Mouse (Mus musculus) embryonic facial prominence, embryonic 12.5 days (tissue): ENCODE data around the gene Azin2. TPM values are rescaled to one million over a fixed set of nuclear protein-coding genes. Genes with fewer than 3 reads are reported as not detected.

ENCODE experiments used
- ATAC-seq: fragments of 200-750 bp; cut with Nextera tagmentation; 2 replicates; pipeline ENCODE4 v1.8.0; 2017; ENCODE audit not compliant: insufficient number of reproducible peaks, insufficient read depth, low FRiP score, low TSS enrichment
- H3K27ac ChIP-seq: fragments of 300-500 bp; sonication (generic); 2 replicates; pipeline ENCODE4 v1.5.1; 2016; ENCODE audit warnings: mild to moderate bottlenecking
- H3K27me3 ChIP-seq: fragments of 300-500 bp; sonication (generic); 2 replicates; pipeline ENCODE4 v1.6.1; 2016; ENCODE audit warnings: mild to moderate bottlenecking, moderate library complexity
- H3K36me3 ChIP-seq: fragments of 300-500 bp; sonication (generic); 2 replicates; pipeline ENCODE4 v1.6.1; 2016; ENCODE audit warnings: mild to moderate bottlenecking
- H3K4me1 ChIP-seq: fragments of 300-500 bp; sonication (generic); 2 replicates; pipeline ENCODE4 v1.6.1; 2016
- H3K4me2 ChIP-seq: fragments of 300-500 bp; sonication (generic); replicated peaks from 2 replicates; pipeline ENCODE4 v1.6.1; 2016; ENCODE audit warnings: mild to moderate bottlenecking, moderate library complexity
- H3K4me3 ChIP-seq: fragments of 300-500 bp; sonication (generic); 2 replicates; pipeline ENCODE4 v1.5.1; 2016; ENCODE audit warnings: mild to moderate bottlenecking
- H3K9ac ChIP-seq: fragments of 300-500 bp; sonication (generic); 2 replicates; pipeline ENCODE4 v1.6.1; 2016; ENCODE audit warnings: mild to moderate bottlenecking, moderate library complexity
- H3K9me3 ChIP-seq: fragments of 300-500 bp; sonication (generic); 2 replicates; pipeline ENCODE4 v1.6.1; 2016; ENCODE audit warnings: mild to moderate bottlenecking, moderate library complexity
- WGBS: fragments of 180-500 bp; shearing (Covaris S2); methylation state at CpG from one replicate; pipeline ENCODE4 v1.1.7; 2016; 5-methylcytosine and 5-hydroxymethylcytosine counted together
- polyA plus RNA-seq: library from polyadenylated mRNA; unstranded; fragments of >200 nt; fragmentation: Nextera tagmentation; extraction: Ambion mirVana; gene quantifications from 2 replicates; pipeline ENCODE4 v1.2.1, GENCODE M21; 2016

Azin2 gene
- polyA plus RNA-seq, 1 experiment from 2014 or later, result 28.8 TPM

GRCm38 (mm10) chr4:128894112-128894511 lies 68.1 kb downstream of the Azin2 start:
- H3K4me1 ChIP-seq, result peaks cover 19% of the 10 kb centered on the region

GRCm38 (mm10) chr4:128892188-128892587 lies 70.1 kb downstream of the Azin2 start:
- WGBS, result 78% methylated on average over 6 of the region's 6 CpGs
- Histone ChIP-seq H3K9ac (no peak overlapping the region), H3K27ac (no peak overlapping the region), H3K9me3 (no peaks in the 10 kb centered on the region), H3K4me1 (peaks cover 7% of the 10 kb centered on the region; the same call in 1 of the 2 replicates), H3K4me2 (no peak overlapping the region), H3K36me3 (no peaks in the 10 kb centered on the region), H3K27me3 (no peaks in the 10 kb centered on the region), H3K4me3 (no peak overlapping the region)
- ATAC-seq, result no peak

More at GRCm38 (mm10) chr4:128894112-128894511, 68.1 kb downstream of the Azin2 start:
- 85% methylated on average over 12 of the region's 12 CpGs for WGBS
- Histone ChIP-seq H3K9me3 (no peaks in the 10 kb centered on the region), H3K9ac (no peak overlapping the region), H3K27me3 (no peaks in the 10 kb centered on the region), H3K27ac (no peak overlapping the region), H3K4me3 (no peak overlapping the region), H3K4me2 (no peak overlapping the region), H3K36me3 (no peaks in the 10 kb centered on the region)
- ATAC-seq, result no peak

- H3K27me3 ChIP-seq, result no peaks in the 10 kb centered on the region
- no peak overlapping the region for H3K4me3 ChIP-seq
- WGBS, result 82% methylated on average over 6 of the region's 6 CpGs
- H3K4me1 ChIP-seq, result peaks cover 10% of the 10 kb centered on the region; the same call in 1 of the 2 replicates
- no peak overlapping the region for H3K9ac ChIP-seq
- H3K36me3 ChIP-seq, result peaks cover 2% of the 10 kb centered on the region; the same call in 1 of the 2 replicates
- no peak for ATAC-seq
- H3K4me2 ChIP-seq, result no peak overlapping the region
- H3K9me3 ChIP-seq, result no peaks in the 10 kb centered on the region
- no peak overlapping the region for H3K27ac ChIP-seq
These were observed 70.5 kb downstream of the Azin2 start for GRCm38 (mm10) chr4:128891746-128892145.

GRCm38 (mm10) chr4:128891157-128891556 lies 71.1 kb downstream of the Azin2 start:
- Histone ChIP-seq H3K36me3 (peaks cover 4% of the 10 kb centered on the region; the same call in 1 of the 2 replicates), H3K4me2 (no peak overlapping the region), H3K4me1 (peaks cover 16% of the 10 kb centered on the region), H3K27ac (no peak overlapping the region), H3K9ac (no peak overlapping the region), H3K9me3 (no peaks in the 10 kb centered on the region), H3K4me3 (no peak overlapping the region), H3K27me3 (no peaks in the 10 kb centered on the region; the same call in 1 of the 2 replicates)
- no peak for ATAC-seq
- WGBS, result 19% methylated on average over 1 of the region's 1 CpGs

- Histone ChIP-seq H3K27ac (no peak overlapping the region), H3K9me3 (no peaks in the 10 kb centered on the region), H3K9ac (no peak overlapping the region), H3K27me3 (no peaks in the 10 kb centered on the region; the same call in 1 of the 2 replicates), H3K36me3 (peaks cover 4% of the 10 kb centered on the region; the same call in 1 of the 2 replicates), H3K4me2 (no peak overlapping the region), H3K4me3 (no peak overlapping the region), H3K4me1 (peaks cover 22% of the 10 kb centered on the region)
- 83% methylated on average over 12 of the region's 12 CpGs for WGBS
- no peak for ATAC-seq
These were observed 72.3 kb downstream of the Azin2 start for GRCm38 (mm10) chr4:128889752-128890630.

DNA sequence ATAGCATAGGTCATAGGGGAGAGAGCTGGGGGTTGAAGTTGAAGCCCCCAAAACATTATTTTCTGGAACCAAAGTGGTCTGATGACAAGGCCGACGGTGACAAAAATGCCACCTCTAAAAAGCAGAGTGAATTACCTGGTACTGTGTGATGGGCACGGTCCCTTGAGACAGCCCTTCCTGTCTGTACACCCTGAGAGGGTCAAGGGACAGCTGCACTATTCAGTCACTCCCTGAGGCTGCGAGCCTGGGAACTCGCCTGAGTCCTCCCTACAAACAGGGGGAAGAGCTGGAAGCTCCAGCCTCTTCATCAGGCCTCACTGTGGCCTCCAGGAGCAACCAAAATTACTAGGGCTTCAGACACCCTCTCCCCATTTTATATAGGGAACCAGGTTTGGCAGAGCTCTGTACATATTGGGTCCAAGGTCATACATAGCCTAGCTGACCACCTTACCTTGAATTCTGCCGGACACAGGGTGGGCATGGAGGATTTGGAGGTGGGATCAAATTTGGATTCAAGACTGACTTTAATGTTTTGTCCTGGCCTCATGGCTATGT lies 73.7 kb downstream of the Azin2 start:
- H3K27ac ChIP-seq, result no peak overlapping the region
- peaks cover 29% of the 10 kb centered on the region for H3K4me1 ChIP-seq
- no peaks in the 10 kb centered on the region for H3K9me3 ChIP-seq
- H3K36me3 ChIP-seq, result peaks cover 4% of the 10 kb centered on the region; the same call in 1 of the 2 replicates
- WGBS, result 83% methylated on average over 6 of the region's 6 CpGs
- H3K9ac ChIP-seq, result no peak overlapping the region
- no peak overlapping the region for H3K4me3 ChIP-seq
- no peak for ATAC-seq
- no peaks in the 10 kb centered on the region; the same call in 1 of the 2 replicates for H3K27me3 ChIP-seq
- H3K4me2 ChIP-seq, result no peak overlapping the region

DNA sequence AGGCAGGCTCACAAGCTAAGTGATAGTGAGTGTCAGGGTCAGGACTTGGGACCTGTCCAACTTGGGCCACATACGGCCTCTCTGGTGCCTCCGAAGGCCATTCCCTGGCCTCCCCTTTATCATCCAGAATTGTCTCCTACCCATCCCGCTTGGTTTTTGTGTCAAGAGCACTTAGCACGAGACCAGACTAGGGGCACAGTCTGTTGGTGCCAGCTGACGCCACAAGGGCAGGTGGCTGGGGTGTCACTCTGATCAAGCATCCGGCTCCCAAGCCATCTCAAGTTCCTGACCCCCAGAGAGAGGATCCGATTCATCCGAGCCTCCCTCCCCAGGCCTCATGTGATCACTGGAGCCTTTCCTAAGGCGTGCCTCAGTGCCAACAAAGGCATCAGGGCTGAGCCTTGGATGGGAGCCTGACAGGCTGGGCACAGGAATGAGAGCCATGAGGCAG lies 74.6 kb downstream of the Azin2 start:
- Histone ChIP-seq H3K4me2 (no peak overlapping the region), H3K9me3 (no peaks in the 10 kb centered on the region), H3K27me3 (no peaks in the 10 kb centered on the region; the same call in 1 of the 2 replicates), H3K4me1 (peaks cover 34% of the 10 kb centered on the region), H3K9ac (no peak overlapping the region), H3K36me3 (peaks cover 4% of the 10 kb centered on the region; the same call in 1 of the 2 replicates), H3K4me3 (no peak overlapping the region), H3K27ac (0 out of 2 replicates have a peak overlapping the region, but pooled peaks have one; percentile 3)
- no peak for ATAC-seq
- WGBS, result 61% methylated on average over 9 of the region's 9 CpGs

- peaks cover 34% of the 10 kb centered on the region for H3K4me1 ChIP-seq
- H3K4me2 ChIP-seq, result no peak overlapping the region
These were observed 75.2 kb downstream of the Azin2 start for GRCm38 (mm10) chr4:128887026-128887425.

DNA sequence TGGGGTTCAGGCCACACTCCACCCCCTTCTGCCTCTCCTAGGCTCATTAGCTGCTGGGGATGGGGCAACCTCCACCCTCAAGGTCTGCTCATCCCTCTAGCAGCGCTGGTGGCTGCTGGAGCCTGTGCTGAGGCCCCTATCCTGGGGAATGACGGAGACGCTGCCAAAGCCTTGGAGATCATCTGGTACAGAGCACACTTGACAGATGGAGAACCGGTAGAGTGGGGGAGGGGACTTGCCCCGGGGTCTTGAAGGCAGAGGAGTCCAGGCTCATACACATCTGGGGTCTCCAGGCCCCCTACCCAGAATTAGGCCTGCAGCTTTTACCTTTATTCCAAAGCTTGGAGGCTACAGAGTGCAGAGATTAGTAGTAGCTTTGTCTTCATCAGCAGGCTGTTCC lies 75.7 kb downstream of the Azin2 start:
- WGBS, result 33% methylated on average over 5 of the region's 5 CpGs
- Histone ChIP-seq H3K36me3 (peaks cover 4% of the 10 kb centered on the region; the same call in 1 of the 2 replicates), H3K9me3 (no peaks in the 10 kb centered on the region), H3K4me3 (no peak overlapping the region), H3K4me1 (peaks cover 34% of the 10 kb centered on the region), H3K9ac (no peak overlapping the region), H3K27me3 (no peaks in the 10 kb centered on the region; the same call in 1 of the 2 replicates), H3K4me2 (0 out of 2 replicates have a peak overlapping the region, but pooled peaks have one; percentile 6), H3K27ac (no peak overlapping the region)
- no peak for ATAC-seq

More at GRCm38 (mm10) chr4:128887026-128887425, 75.2 kb downstream of the Azin2 start:
- Histone ChIP-seq H3K4me3 (no peak overlapping the region), H3K27me3 (no peaks in the 10 kb centered on the region; the same call in 1 of the 2 replicates), H3K9ac (no peak overlapping the region), H3K9me3 (no peaks in the 10 kb centered on the region), H3K36me3 (peaks cover 4% of the 10 kb centered on the region; the same call in 1 of the 2 replicates), H3K27ac (no peak overlapping the region)
- WGBS, result 59% methylated on average over 10 of the region's 10 CpGs
- ATAC-seq, result no peak

GRCm38 (mm10) chr4:128885540-128885939 lies 76.7 kb downstream of the Azin2 start:
- no peaks in the 10 kb centered on the region; the same call in 1 of the 2 replicates for H3K9me3 ChIP-seq
- no peaks in the 10 kb centered on the region; the same call in 1 of the 2 replicates for H3K27me3 ChIP-seq
- H3K4me2 ChIP-seq, result no peak overlapping the region
- ATAC-seq, result no peak
- no peak overlapping the region for H3K4me3 ChIP-seq
- peaks cover 31% of the 10 kb centered on the region for H3K4me1 ChIP-seq
- no peak overlapping the region for H3K9ac ChIP-seq
- peaks cover 4% of the 10 kb centered on the region; the same call in 1 of the 2 replicates for H3K36me3 ChIP-seq
- 95% methylated on average over 8 of the region's 8 CpGs for WGBS
- no peak overlapping the region for H3K27ac ChIP-seq

- Histone ChIP-seq H3K4me1 (peaks cover 35% of the 10 kb centered on the region), H3K27ac (no peak overlapping the region), H3K4me2 (peak overlapping the region; percentile 88), H3K9me3 (no peaks in the 10 kb centered on the region; the same call in 1 of the 2 replicates), H3K9ac (peak overlapping the region; percentile 71), H3K4me3 (peak overlapping the region; percentile 66), H3K27me3 (no peaks in the 10 kb centered on the region; the same call in 1 of the 2 replicates), H3K36me3 (peaks cover 4% of the 10 kb centered on the region; the same call in 1 of the 2 replicates)
- ATAC-seq, result no peak
- WGBS, result 37% methylated on average over 5 of the region's 5 CpGs
These were observed 77.5 kb downstream of the Azin2 start for GRCm38 (mm10) chr4:128884711-128885095.
